Mouse (Mus musculus) cerebellum, adult 18-20 months (tissue): ENCODE measurements at regions not wholly inside any gene's neighbourhood (a gene's known extent, or its start where the extent isn't known, plus 50 kb on each side); places are given as distances from the start of the nearest gene placed in this dataset.

Experiments
- DNase-seq, 2 experiments: peaks; one replicate each; pipeline ENCODE4 v3.0.0; 2021

- DNase-seq: no peak
Observed at GRCm38 (mm10) chrX:99415701-99416100, 55.4 kb downstream of the Pja1 start.

GRCm38 (mm10) chrX:99410942-99411341, 60.1 kb downstream of the Pja1 start:
- DNase-seq: no peak

GRCm38 (mm10) chrX:99409858-99410257, 61.2 kb downstream of the Pja1 start:
- no peak for DNase-seq

GRCm38 (mm10) chrX:99409331-99409730, 61.7 kb downstream of the Pja1 start:
- no peak for DNase-seq

- DNase-seq: no peak
Observed at GRCm38 (mm10) chrX:99408804-99409203, 62.3 kb downstream of the Pja1 start.

GRCm38 (mm10) chrX:99405843-99406242, 65.2 kb downstream of the Pja1 start:
- DNase-seq: no peak

GRCm38 (mm10) chrX:99403521-99404149, 67.4 kb downstream of the Pja1 start:
- DNase-seq: no peak

GRCm38 (mm10) chrX:99402841-99403520, 68.1 kb downstream of the Pja1 start:
- DNase-seq: peak; percentile 19 to 48

- DNase-seq: no peak
Observed at GRCm38 (mm10) chrX:99397344-99397743, 73.7 kb downstream of the Pja1 start.

GRCm38 (mm10) chrX:99396180-99396579, 74.9 kb downstream of the Pja1 start:
- no peak for DNase-seq

GRCm38 (mm10) chrX:99395067-99395466, 76.0 kb downstream of the Pja1 start:
- no peak for DNase-seq

- no peak for DNase-seq
Observed at GRCm38 (mm10) chrX:99391628-99392027, 79.4 kb downstream of the Pja1 start.

GRCm38 (mm10) chrX:99390462-99390838, 80.6 kb downstream of the Pja1 start:
- no peak for DNase-seq

GRCm38 (mm10) chrX:99389778-99390461, 81.2 kb downstream of the Pja1 start:
- DNase-seq: no peak

GRCm38 (mm10) chrX:99370711-99371110, 100.4 kb downstream of the Pja1 start:
- peak in 1 of 2 experiments; percentile 14 for DNase-seq

- peak; percentile 75 to 76 for DNase-seq
Observed at GRCm38 (mm10) chrX:99369258-99369900, 101.7 kb downstream of the Pja1 start.

GRCm38 (mm10) chrX:99364072-99364471, 107.0 kb downstream of the Pja1 start:
- no peak for DNase-seq

GRCm38 (mm10) chrX:99360095-99360890, 110.8 kb downstream of the Pja1 start:
- DNase-seq: peak; percentile 40 to 56

GRCm38 (mm10) chrX:99358784-99359183, 112.3 kb downstream of the Pja1 start:
- no peak for DNase-seq

- peak; percentile 41 to 43 for DNase-seq
Observed at GRCm38 (mm10) chrX:99358051-99358617, 112.9 kb downstream of the Pja1 start.

- DNase-seq: no peak
Observed at GRCm38 (mm10) chrX:99355128-99355527, 115.9 kb downstream of the Pja1 start.

- no peak for DNase-seq
Observed at GRCm38 (mm10) chrX:99350233-99350632, 120.8 kb downstream of the Pja1 start.
